In genomic region chr17:49614577-49615235, GRCm38 (mm10) we compare ENCODE assay signal across 8 mouse cellular contexts. TPM values are rescaled to one million over a fixed set of nuclear protein-coding genes. Genes with fewer than 3 reads are reported as not detected.
DNase-seq lines count a peak whose midpoint lies in the region; ATAC-seq and TF ChIP-seq lines count a peak whose summit lies in the region.

TSS of gene Kif6 (plus strand) at chr17:49615136.

- no peaks in the 10 kb centered on the region for H3K36me3 ChIP-seq in heart, embryonic 10.5 days
- no peaks in the 10 kb centered on the region for H3K36me3 ChIP-seq in limb, embryonic 11.5 days (ENCODE audit: control insufficient read depth, insufficient read depth, low read length)
- no peaks in the 10 kb centered on the region for H3K36me3 ChIP-seq in midbrain, embryonic 14.5 days (ENCODE audit: control insufficient read depth, insufficient read depth, low read length)
- no peaks in the 10 kb centered on the region for H3K36me3 ChIP-seq in stomach, embryonic 16.5 days (ENCODE audit: control insufficient read depth, insufficient read depth, low read length)

- DNase-seq in CD4-positive, CD25-positive, alpha-beta regulatory T cell, adult 2 months (ENCODE audit: low read depth, low spot score), result peak; percentile 1
- DNase-seq in heart, embryonic 10.5 days (ENCODE audit: low spot score), result peak; percentile 95
- DNase-seq in kidney, adult 9 months, result peak; percentile 66
- DNase-seq in limb, embryonic 11.5 days (ENCODE audit: low spot score), result peak; percentile 91
- DNase-seq in midbrain, embryonic 14.5 days, result peak; percentile 92

- no peak for TF ChIP-seq CTCF in embryonic fibroblast, embryonic 13.5 days (IDR thresholded peaks at IDR 0.05; ENCODE audit: borderline replicate concordance, insufficient read depth, low read length)

- no peak for ATAC-seq in CD4-positive, CD25-positive, alpha-beta regulatory T cell, adult 4 months
- peak; percentile 94 for ATAC-seq in limb, embryonic 11.5 days (ENCODE audit: insufficient number of reproducible peaks, low FRiP score, low TSS enrichment, low read depth)
- ATAC-seq in midbrain, embryonic 14.5 days (ENCODE audit: low FRiP score, low TSS enrichment), result peak; percentile 94
- peak; percentile 95 for ATAC-seq in stomach, embryonic 16.5 days (ENCODE audit: insufficient read depth, low FRiP score)

- WGBS in heart, embryonic 10.5 days, result 3% methylated on average over 27 of the region's 27 CpGs
- WGBS in limb, embryonic 11.5 days, result 2% methylated on average over 27 of the region's 27 CpGs
- WGBS in midbrain, embryonic 14.5 days, result 1% methylated on average over 27 of the region's 27 CpGs
- WGBS in stomach, embryonic 16.5 days, result 3% methylated on average over 27 of the region's 27 CpGs

- peak within 1 kb of the TSS; percentile 87 for H3K27ac ChIP-seq in embryonic fibroblast, embryonic 13.5 days (ENCODE audit: insufficient read depth, low read length)
- H3K27ac ChIP-seq in heart, embryonic 10.5 days, result peak within 1 kb of the TSS; percentile 76
- no peak within 1 kb of the TSS for H3K27ac ChIP-seq in limb, embryonic 11.5 days (replicated peaks; ENCODE audit: low read depth, low read length)
- no peak within 1 kb of the TSS; the same call in 1 of the 2 replicates for H3K27ac ChIP-seq in midbrain, embryonic 14.5 days (replicated peaks; ENCODE audit: low read depth, low read length)
- H3K27ac ChIP-seq in stomach, embryonic 16.5 days (ENCODE audit: low read length), result peak within 1 kb of the TSS; percentile 60

- no peaks in the 10 kb centered on the region for H3K27me3 ChIP-seq in heart, embryonic 10.5 days (ENCODE audit: insufficient read depth, poor library complexity, severe bottlenecking)
- H3K27me3 ChIP-seq in limb, embryonic 11.5 days (ENCODE audit: control insufficient read depth, insufficient read depth, low read length), result no peaks in the 10 kb centered on the region
- H3K27me3 ChIP-seq in midbrain, embryonic 14.5 days (ENCODE audit: control insufficient read depth, insufficient read depth, low read length), result no peaks in the 10 kb centered on the region
- no peaks in the 10 kb centered on the region for H3K27me3 ChIP-seq in stomach, embryonic 16.5 days (ENCODE audit: control insufficient read depth, insufficient read depth, low read length)

- peak within 1 kb of the TSS; percentile 91 for H3K4me2 ChIP-seq in limb, embryonic 11.5 days (ENCODE audit: low read depth, severe bottlenecking)
- peak within 1 kb of the TSS; percentile 93 for H3K4me2 ChIP-seq in midbrain, embryonic 14.5 days (ENCODE audit: low read length)
- peak within 1 kb of the TSS; percentile 99 for H3K4me2 ChIP-seq in stomach, embryonic 16.5 days (ENCODE audit: low read depth, low read length)

- peak within 1 kb of the TSS; percentile 72 for H3K4me3 ChIP-seq in embryonic fibroblast, embryonic 13.5 days (ENCODE audit: insufficient read depth, low read length)
- peak within 1 kb of the TSS; percentile 76 for H3K4me3 ChIP-seq in heart, embryonic 10.5 days
- H3K4me3 ChIP-seq in limb, embryonic 11.5 days (ENCODE audit: low read depth, low read length), result peak within 1 kb of the TSS; percentile 60
- peak within 1 kb of the TSS; percentile 61 for H3K4me3 ChIP-seq in midbrain, embryonic 14.5 days (replicated peaks; ENCODE audit: low read depth, low read length)
- H3K4me3 ChIP-seq in stomach, embryonic 16.5 days (replicated peaks; ENCODE audit: low read length), result peak within 1 kb of the TSS; percentile 68

- H3K9me3 ChIP-seq in heart, embryonic 10.5 days, result no peaks in the 10 kb centered on the region
- H3K9me3 ChIP-seq in limb, embryonic 11.5 days (ENCODE audit: control insufficient read depth, low read length), result no peaks in the 10 kb centered on the region
- no peaks in the 10 kb centered on the region for H3K9me3 ChIP-seq in midbrain, embryonic 14.5 days (ENCODE audit: control insufficient read depth, low read length)
- H3K9me3 ChIP-seq in stomach, embryonic 16.5 days (replicated peaks; ENCODE audit: control insufficient read depth, low read length), result no peaks in the 10 kb centered on the region

- peak within 1 kb of the TSS; percentile 62 for H3K9ac ChIP-seq in limb, embryonic 11.5 days (ENCODE audit: low read length)
- H3K9ac ChIP-seq in midbrain, embryonic 14.5 days (replicated peaks; ENCODE audit: low read length), result peak within 1 kb of the TSS; percentile 54; the same call in 1 of the 2 replicates
- peak within 1 kb of the TSS; percentile 67 for H3K9ac ChIP-seq in stomach, embryonic 16.5 days (ENCODE audit: low read length)

- H3K4me1 ChIP-seq in embryonic fibroblast, embryonic 13.5 days (ENCODE audit: control insufficient read depth, insufficient read depth, low read length), result no peaks in the 10 kb centered on the region; the same call in 1 of the 2 replicates
- H3K4me1 ChIP-seq in heart, embryonic 10.5 days, result no peaks in the 10 kb centered on the region
- no peaks in the 10 kb centered on the region for H3K4me1 ChIP-seq in limb, embryonic 11.5 days (ENCODE audit: control insufficient read depth, insufficient read depth, low read length)
- peaks cover 3% of the 10 kb centered on the region; the same call in 1 of the 2 replicates for H3K4me1 ChIP-seq in midbrain, embryonic 14.5 days (ENCODE audit: control insufficient read depth, insufficient read depth, low read length)
- peaks cover 8% of the 10 kb centered on the region; the same call in 1 of the 2 replicates for H3K4me1 ChIP-seq in stomach, embryonic 16.5 days (ENCODE audit: control insufficient read depth, insufficient read depth, low read length)

- peak; percentile 55 for TF ChIP-seq POLR2A in embryonic fibroblast, embryonic 13.5 days (IDR thresholded peaks at IDR 0.05; ENCODE audit: low read depth, low read length)

RNA-seq across cellular contexts. Expression of gene Kif6, which starts in this region (rescaled TPM):
- polyA plus RNA-seq in CD4-positive, CD25-positive, alpha-beta regulatory T cell, adult 4 months (2017; shearing (Covaris generic)), result not detected
- 3.1 and 3.8 TPM in 2 replicates for polyA plus RNA-seq in embryonic fibroblast, embryonic 13.5 days (2011; ENCODE audit: insufficient read length, low read depth, missing spikeins)
- 1.1 and 2.0 TPM in 2 replicates for polyA plus RNA-seq in heart, embryonic 10.5 days (2016; fragmentation: Nextera tagmentation; extraction: Ambion mirVana)
- polyA plus RNA-seq in limb, embryonic 11.5 days (2014; fragmentation: Nextera tagmentation; extraction: Ambion mirVana), result 3.6 and 4.9 TPM in 2 replicates
- polyA plus RNA-seq in midbrain, embryonic 14.5 days (2014; fragmentation: Nextera tagmentation; extraction: Ambion mirVana), result 2.3 and 2.4 TPM in 2 replicates
- 1.2 and 1.5 TPM in 2 replicates for polyA plus RNA-seq in stomach, embryonic 16.5 days (2015; fragmentation: Nextera tagmentation; extraction: Ambion mirVana)

Comparison
In these comparisons a context has a peak if more than half of its experiments do, and no peak if none do; other contexts are left out.
1. DNase-seq: peak in every context shown above with its lines; median percentile 95 in heart, embryonic 10.5 days; 92 in midbrain, embryonic 14.5 days; 91 in limb, embryonic 11.5 days; 66 in kidney, adult 9 months; 1 in CD4-positive, CD25-positive, alpha-beta regulatory T cell, adult 2 months.
2. H3K27ac ChIP-seq: peak in embryonic fibroblast, embryonic 13.5 days (single experiment), heart, embryonic 10.5 days (single experiment) and stomach, embryonic 16.5 days (single experiment); none in limb, embryonic 11.5 days (single experiment) and midbrain, embryonic 14.5 days (single experiment).
3. Peak in every context shown above with its lines, with median percentiles within 50 percentile points of each other: H3K4me3 ChIP-seq, H3K4me2 ChIP-seq and H3K9ac ChIP-seq.